Mouse (Mus musculus): ENCODE data around the gene Calhm6. TPM values are rescaled to one million over a fixed set of nuclear protein-coding genes. Genes with fewer than 3 reads are reported as not detected.

The Calhm6 gene
- polyA plus RNA-seq, 1 experiment = 0.05 TPM

DNA sequence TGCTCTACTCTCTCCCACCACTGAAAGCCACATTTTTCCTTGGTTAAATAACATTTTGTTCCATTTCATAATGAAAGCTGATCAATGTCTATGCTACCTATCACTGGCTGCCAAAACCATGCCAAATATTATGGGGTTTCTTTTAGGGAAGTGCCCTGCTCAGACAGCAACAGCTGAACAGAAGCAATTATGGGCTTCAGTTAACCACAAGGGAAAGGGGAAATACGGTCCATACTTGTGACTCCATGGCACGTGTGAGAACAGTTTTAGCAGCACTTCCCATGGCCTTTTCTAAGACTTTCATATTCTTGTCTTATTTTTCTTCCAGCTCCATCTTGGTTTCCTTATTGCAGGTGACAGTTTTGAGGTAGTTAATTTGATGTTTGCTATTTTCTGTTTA, 3.6 kb upstream of the Calhm6 start:
- TF ChIP-seq SRF (IDR thresholded peaks at IDR 0.05; ENCODE audit: control insufficient read depth, insufficient read length, low read depth) = no peak
- no peak for TF ChIP-seq TCF12 (IDR thresholded peaks at IDR 0.05; ENCODE audit: insufficient read depth, poor library complexity, severe bottlenecking)
- TF ChIP-seq USF1 (IDR thresholded peaks at IDR 0.05; ENCODE audit: low read depth) = no peak
- no peak for TF ChIP-seq REST (IDR thresholded peaks at IDR 0.05; ENCODE audit: insufficient read depth, insufficient read length)
- TF ChIP-seq MYOG (IDR thresholded peaks at IDR 0.05; ENCODE audit: control insufficient read depth in 1 of 3, insufficient read depth in 1 of 3, insufficient read length in 2 of 3, low read depth in 2 of 3) = peak in 1 of 3 experiments; percentile 48
- TF ChIP-seq CEBPB (IDR thresholded peaks at IDR 0.05; ENCODE audit: insufficient read depth, poor library complexity, severe bottlenecking) = no peak
- TF ChIP-seq E2F4 (IDR thresholded peaks at IDR 0.05; ENCODE audit: insufficient read depth) = no peak
- TF ChIP-seq TCF3 (IDR thresholded peaks at IDR 0.05; ENCODE audit: insufficient read length, low read depth) = no peak
- TF ChIP-seq POLR2A (IDR thresholded peaks at IDR 0.05; ENCODE audit: insufficient read length, low read depth) = no peak
- no peak for TF ChIP-seq POLR2AphosphoS2 (IDR thresholded peaks at IDR 0.05; ENCODE audit: insufficient read length, low read depth)
- peak in 1 of 3 experiments; percentile 9 for TF ChIP-seq MYOD1 (IDR thresholded peaks at IDR 0.05; ENCODE audit: control insufficient read depth in 1 of 3, insufficient read length in 2 of 3, low read depth in 2 of 3)
- TF ChIP-seq MAX (IDR thresholded peaks at IDR 0.05; ENCODE audit: low read depth) = no peak
- no peaks in the 10 kb centered on the region for H3K36me3 ChIP-seq (ENCODE audit: control insufficient read depth, insufficient read depth)
- no peak overlapping the region for H3ac ChIP-seq (ENCODE audit: control insufficient read depth, insufficient read length)

DNA sequence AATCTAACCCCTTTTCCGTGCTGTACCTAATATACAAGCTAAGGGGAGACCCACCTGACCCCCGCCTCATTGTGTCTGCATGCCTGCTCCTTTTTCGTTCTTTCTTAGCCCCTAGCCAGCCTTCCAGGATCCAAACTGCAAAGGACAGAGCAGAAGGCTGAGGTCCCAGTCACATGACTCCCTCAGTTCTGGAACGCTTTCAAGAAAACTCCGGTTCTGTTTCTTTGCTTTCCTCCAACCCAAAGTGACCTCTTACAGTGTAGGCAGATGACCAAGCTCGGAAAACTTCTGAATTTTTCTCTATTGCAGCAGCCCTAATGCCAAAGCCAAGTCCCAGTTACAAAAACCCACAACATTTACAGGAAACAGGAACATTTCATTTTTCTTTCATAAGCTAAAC, 607 bp upstream of the Calhm6 start:
- H3K36me3 ChIP-seq (ENCODE audit: control insufficient read depth, insufficient read depth) = no peaks in the 10 kb centered on the region
- H3K4me2 ChIP-seq (ENCODE audit: low read depth) = no peak overlapping the region
- H3K4me3 ChIP-seq = no peak overlapping the region
- H3ac ChIP-seq (ENCODE audit: control insufficient read depth, insufficient read length) = no peak overlapping the region
- TF ChIP-seq USF1 (IDR thresholded peaks at IDR 0.05; ENCODE audit: low read depth) (peak; percentile 19), MYOG (IDR thresholded peaks at IDR 0.05; ENCODE audit: control insufficient read depth in 1 of 3, insufficient read depth in 1 of 3, insufficient read length in 2 of 3, low read depth in 2 of 3) (no peak), CEBPB (IDR thresholded peaks at IDR 0.05; ENCODE audit: insufficient read depth, poor library complexity, severe bottlenecking) (no peak), TCF3 (IDR thresholded peaks at IDR 0.05; ENCODE audit: insufficient read length, low read depth) (no peak)
- no peaks in the 10 kb centered on the region for H3K79me2 ChIP-seq (ENCODE audit: control insufficient read depth, insufficient read depth)
- H3K27me3 ChIP-seq (ENCODE audit: control insufficient read depth, insufficient read depth, insufficient read length) = no peaks in the 10 kb centered on the region

More for the DNA sequence above, 3.6 kb upstream of the Calhm6 start:
- no peaks in the 10 kb centered on the region for H3K79me2 ChIP-seq (ENCODE audit: control insufficient read depth, insufficient read depth)
- H3K4me2 ChIP-seq (ENCODE audit: low read depth) = no peak overlapping the region
- no peaks in the 10 kb centered on the region for H3K27me3 ChIP-seq (ENCODE audit: control insufficient read depth, insufficient read depth, insufficient read length)
- H3K4me3 ChIP-seq = no peak overlapping the region

DNA sequence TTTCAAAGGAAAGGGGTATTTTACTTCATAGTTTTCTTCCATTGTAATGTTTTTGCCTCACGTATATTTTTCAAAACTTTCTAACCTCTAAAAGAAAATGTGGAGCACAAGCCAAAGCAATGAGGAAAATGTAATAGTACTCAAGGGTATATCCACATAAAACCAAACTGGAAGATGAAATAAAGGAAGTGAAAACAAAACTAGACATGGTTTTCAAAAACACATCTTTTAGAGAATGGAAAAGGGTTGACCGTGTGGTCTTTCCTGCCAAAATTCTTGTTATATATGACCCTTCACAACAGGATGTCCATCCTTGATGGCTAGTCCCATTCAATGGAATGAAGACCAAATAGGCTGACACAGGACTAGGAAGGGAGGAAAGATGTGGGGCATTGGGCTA, 9.4 kb downstream of the Calhm6 start:
- Histone ChIP-seq H3ac (ENCODE audit: control insufficient read depth, insufficient read length) (no peak overlapping the region), H3K4me2 (ENCODE audit: low read depth) (no peak overlapping the region), H3K79me2 (ENCODE audit: control insufficient read depth, insufficient read depth) (no peaks in the 10 kb centered on the region), H3K36me3 (ENCODE audit: control insufficient read depth, insufficient read depth) (no peaks in the 10 kb centered on the region), H3K4me3 (no peak overlapping the region), H3K27me3 (ENCODE audit: control insufficient read depth, insufficient read depth, insufficient read length) (no peaks in the 10 kb centered on the region)
- TF ChIP-seq CEBPB (IDR thresholded peaks at IDR 0.05; ENCODE audit: insufficient read depth, poor library complexity, severe bottlenecking) = no peak
- no peak for TF ChIP-seq SRF (IDR thresholded peaks at IDR 0.05; ENCODE audit: control insufficient read depth, insufficient read length, low read depth)
- TF ChIP-seq USF1 (IDR thresholded peaks at IDR 0.05; ENCODE audit: low read depth) = no peak
- TF ChIP-seq TCF3 (IDR thresholded peaks at IDR 0.05; ENCODE audit: insufficient read length, low read depth) = no peak
- TF ChIP-seq MYOG (IDR thresholded peaks at IDR 0.05; ENCODE audit: control insufficient read depth in 1 of 3, insufficient read depth in 1 of 3, insufficient read length in 2 of 3, low read depth in 2 of 3) = no peak
- TF ChIP-seq REST (IDR thresholded peaks at IDR 0.05; ENCODE audit: insufficient read depth, insufficient read length) = no peak
- TF ChIP-seq POLR2A (IDR thresholded peaks at IDR 0.05; ENCODE audit: insufficient read length, low read depth) = no peak
- TF ChIP-seq TCF12 (IDR thresholded peaks at IDR 0.05; ENCODE audit: insufficient read depth, poor library complexity, severe bottlenecking) = no peak
- no peak for TF ChIP-seq MYOD1 (IDR thresholded peaks at IDR 0.05; ENCODE audit: control insufficient read depth in 1 of 3, insufficient read length in 2 of 3, low read depth in 2 of 3)
- TF ChIP-seq MAX (IDR thresholded peaks at IDR 0.05; ENCODE audit: low read depth) = no peak
- no peak for TF ChIP-seq POLR2AphosphoS2 (IDR thresholded peaks at IDR 0.05; ENCODE audit: insufficient read length, low read depth)
- TF ChIP-seq E2F4 (IDR thresholded peaks at IDR 0.05; ENCODE audit: insufficient read depth) = no peak

DNA sequence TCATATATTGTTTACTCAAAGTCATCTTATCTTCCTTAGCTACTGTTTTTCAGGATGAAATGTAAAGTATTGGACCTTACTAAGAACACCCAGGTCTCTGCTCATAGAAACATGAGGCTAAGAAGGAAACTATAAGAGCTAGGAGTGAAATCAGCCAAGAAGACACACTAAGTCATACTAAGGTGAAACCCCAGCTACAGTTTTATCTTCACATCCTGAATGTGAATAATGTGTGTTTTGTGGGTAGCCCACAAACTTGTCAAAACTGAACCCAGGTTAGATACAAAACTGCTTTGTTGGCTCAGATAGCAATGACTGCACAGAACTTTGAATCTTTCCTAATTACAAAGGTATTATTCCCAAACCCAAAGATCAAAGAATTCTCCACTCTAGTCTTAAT, 10.0 kb downstream of the Calhm6 start:
- Histone ChIP-seq H3K4me2 (ENCODE audit: low read depth) (no peak overlapping the region), H3ac (ENCODE audit: control insufficient read depth, insufficient read length) (no peak overlapping the region), H3K79me2 (ENCODE audit: control insufficient read depth, insufficient read depth) (no peaks in the 10 kb centered on the region), H3K4me3 (no peak overlapping the region), H3K27me3 (ENCODE audit: control insufficient read depth, insufficient read depth, insufficient read length) (no peaks in the 10 kb centered on the region), H3K36me3 (ENCODE audit: control insufficient read depth, insufficient read depth) (no peaks in the 10 kb centered on the region)
- TF ChIP-seq TCF3 (IDR thresholded peaks at IDR 0.05; ENCODE audit: insufficient read length, low read depth) (no peak), TCF12 (IDR thresholded peaks at IDR 0.05; ENCODE audit: insufficient read depth, poor library complexity, severe bottlenecking) (no peak), MYOD1 (IDR thresholded peaks at IDR 0.05; ENCODE audit: control insufficient read depth in 1 of 3, insufficient read length in 2 of 3, low read depth in 2 of 3) (no peak), E2F4 (IDR thresholded peaks at IDR 0.05; ENCODE audit: insufficient read depth) (no peak), SRF (IDR thresholded peaks at IDR 0.05; ENCODE audit: control insufficient read depth, insufficient read length, low read depth) (no peak), POLR2A (IDR thresholded peaks at IDR 0.05; ENCODE audit: insufficient read length, low read depth) (no peak), REST (IDR thresholded peaks at IDR 0.05; ENCODE audit: insufficient read depth, insufficient read length) (no peak), MAX (IDR thresholded peaks at IDR 0.05; ENCODE audit: low read depth) (no peak), USF1 (IDR thresholded peaks at IDR 0.05; ENCODE audit: low read depth) (no peak)

DNA sequence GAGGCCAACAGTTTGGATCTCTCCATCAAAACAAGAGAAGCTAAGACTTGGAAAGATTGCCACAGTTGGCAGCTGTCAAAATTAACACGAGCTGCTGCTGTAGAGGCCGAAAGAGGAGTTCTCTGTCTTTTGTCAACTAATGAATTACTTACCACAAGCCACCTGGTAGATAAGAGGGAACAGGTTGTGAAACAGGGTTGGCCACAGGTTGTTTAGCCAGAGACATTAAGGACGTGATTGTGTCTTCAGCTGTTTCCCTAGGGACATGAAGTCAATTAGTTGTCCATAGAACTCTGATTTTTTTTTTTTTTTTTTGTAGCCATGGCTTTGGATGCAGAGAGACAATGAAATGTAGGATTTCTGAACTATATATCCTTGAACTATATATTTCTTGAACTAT, 10.7 kb downstream of the Calhm6 start:
- no peak overlapping the region for H3ac ChIP-seq (ENCODE audit: control insufficient read depth, insufficient read length)
- H3K4me3 ChIP-seq = no peak overlapping the region
- no peak overlapping the region for H3K4me2 ChIP-seq (ENCODE audit: low read depth)
- H3K36me3 ChIP-seq (ENCODE audit: control insufficient read depth, insufficient read depth) = no peaks in the 10 kb centered on the region
- TF ChIP-seq POLR2AphosphoS2 (IDR thresholded peaks at IDR 0.05; ENCODE audit: insufficient read length, low read depth) = no peak
- TF ChIP-seq TCF12 (IDR thresholded peaks at IDR 0.05; ENCODE audit: insufficient read depth, poor library complexity, severe bottlenecking) = no peak
- no peak for TF ChIP-seq MAX (IDR thresholded peaks at IDR 0.05; ENCODE audit: low read depth)
- no peak for TF ChIP-seq REST (IDR thresholded peaks at IDR 0.05; ENCODE audit: insufficient read depth, insufficient read length)
- no peak for TF ChIP-seq MYOD1 (IDR thresholded peaks at IDR 0.05; ENCODE audit: control insufficient read depth in 1 of 3, insufficient read length in 2 of 3, low read depth in 2 of 3)
- TF ChIP-seq E2F4 (IDR thresholded peaks at IDR 0.05; ENCODE audit: insufficient read depth) = no peak
- no peak for TF ChIP-seq USF1 (IDR thresholded peaks at IDR 0.05; ENCODE audit: low read depth)
- H3K27me3 ChIP-seq (ENCODE audit: control insufficient read depth, insufficient read depth, insufficient read length) = no peaks in the 10 kb centered on the region
- no peaks in the 10 kb centered on the region for H3K79me2 ChIP-seq (ENCODE audit: control insufficient read depth, insufficient read depth)

All from myocyte (in vitro differentiated cells).